Mouse (Mus musculus) cortical plate, adult 2 months (tissue): ENCODE results near the gene Vps35l.

Experiments used
- CTCF ChIP-seq: fragments of 200-500 bp; IDR thresholded peaks from 2 replicates; pipeline ENCODE4 v1.5.1; 2011; ENCODE audit warnings: mild to moderate bottlenecking, control low read depth, low read length; ENCODE audit not compliant: insufficient read depth; ENCODE audit errors: extremely low read depth
- POLR2A ChIP-seq: fragments of 200-500 bp; IDR thresholded peaks from 2 replicates; pipeline ENCODE4 v1.6.1; 2011; ENCODE audit warnings: mild to moderate bottlenecking, low read length, control low read depth; ENCODE audit not compliant: insufficient read depth; ENCODE audit errors: extremely low read depth

DNA sequence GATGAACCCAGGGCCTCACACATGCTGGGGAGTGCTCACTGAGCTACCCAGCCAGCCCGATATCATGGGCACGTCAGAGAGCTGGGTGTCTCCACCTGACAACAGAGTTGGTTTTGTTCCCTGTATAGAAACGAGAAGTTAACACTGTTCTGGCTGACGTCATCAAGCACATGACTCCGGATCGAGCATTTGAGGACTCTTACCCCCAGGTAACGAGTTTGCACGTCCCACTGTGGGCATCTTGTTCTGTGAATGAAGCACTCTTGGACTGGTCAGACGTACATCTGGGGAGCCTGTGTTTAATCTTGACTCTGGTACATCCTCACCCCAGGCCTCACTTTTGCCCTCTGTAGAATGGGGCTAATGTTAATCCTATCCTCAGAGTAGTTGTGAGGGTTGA is 56.8 kb downstream of the Vps35l start:
- TF ChIP-seq CTCF: no peak
- TF ChIP-seq POLR2A: no peak
